16 mouse cellular contexts compared by ENCODE assay signal in genomic region chr16:27450655-27451054, GRCm38 (mm10).
"Had no signal": no experiment of that assay in that cellular context is flagged by ENCODE, and none has a peak within 500 bp of the region (broad histone marks: within the 10 kb centered on the region; RNA-seq: fewer than 3 reads in every experiment).

No protein-coding gene starts in this region.

- H3K9ac ChIP-seq: neural tube, embryonic 12.5 days; neural tube, embryonic 13.5 days; neural tube, embryonic 15.5 days; stomach, embryonic 15.5 days had no signal

- DNase-seq: right cerebral cortex, adult 18-20 months; right cerebral cortex, postnatal 14 days; right cerebral cortex, postnatal 25 days; right cerebral cortex, postnatal 4 days; spleen, adult 18-20 months; thymus, adult 18-20 months; thymus, adult 2 months; thymus, postnatal 14 days; thymus, postnatal 25 days; thymus, postnatal 36 days; thymus, postnatal 4 days had no signal

- H3K4me2 ChIP-seq: neural tube, embryonic 12.5 days; neural tube, embryonic 13.5 days; neural tube, embryonic 15.5 days; stomach, embryonic 15.5 days had no signal

- H3K9me3 ChIP-seq: neural tube, embryonic 12.5 days; neural tube, embryonic 13.5 days; neural tube, embryonic 15.5 days; stomach, embryonic 15.5 days had no signal

- H3K27me3 ChIP-seq: neural tube, embryonic 12.5 days; neural tube, embryonic 13.5 days; neural tube, embryonic 15.5 days; stomach, embryonic 15.5 days had no signal

- H3K4me1 ChIP-seq: neural tube, embryonic 12.5 days; neural tube, embryonic 15.5 days; stomach, embryonic 15.5 days had no signal

- H3K27ac ChIP-seq: neural tube, embryonic 12.5 days; neural tube, embryonic 13.5 days; neural tube, embryonic 15.5 days; stomach, embryonic 15.5 days; stomach, postnatal 0 days had no signal

- H3K4me3 ChIP-seq: neural tube, embryonic 12.5 days; neural tube, embryonic 13.5 days; neural tube, embryonic 15.5 days; stomach, embryonic 15.5 days had no signal
